Mouse (Mus musculus): Measurements from ENCODE around the gene Dchs1. TPM values are rescaled to one million over a fixed set of nuclear protein-coding genes. Genes with fewer than 3 reads are reported as not detected.
"Not testable (repeated sequence)": the region's sequence is repeated elsewhere in the genome, so short reads cannot be mapped to it uniquely, and the experiment has no call there.

Dchs1 gene
- polyA plus RNA-seq, 1 experiment from 2014 or later: 5.6 TPM

DNA sequence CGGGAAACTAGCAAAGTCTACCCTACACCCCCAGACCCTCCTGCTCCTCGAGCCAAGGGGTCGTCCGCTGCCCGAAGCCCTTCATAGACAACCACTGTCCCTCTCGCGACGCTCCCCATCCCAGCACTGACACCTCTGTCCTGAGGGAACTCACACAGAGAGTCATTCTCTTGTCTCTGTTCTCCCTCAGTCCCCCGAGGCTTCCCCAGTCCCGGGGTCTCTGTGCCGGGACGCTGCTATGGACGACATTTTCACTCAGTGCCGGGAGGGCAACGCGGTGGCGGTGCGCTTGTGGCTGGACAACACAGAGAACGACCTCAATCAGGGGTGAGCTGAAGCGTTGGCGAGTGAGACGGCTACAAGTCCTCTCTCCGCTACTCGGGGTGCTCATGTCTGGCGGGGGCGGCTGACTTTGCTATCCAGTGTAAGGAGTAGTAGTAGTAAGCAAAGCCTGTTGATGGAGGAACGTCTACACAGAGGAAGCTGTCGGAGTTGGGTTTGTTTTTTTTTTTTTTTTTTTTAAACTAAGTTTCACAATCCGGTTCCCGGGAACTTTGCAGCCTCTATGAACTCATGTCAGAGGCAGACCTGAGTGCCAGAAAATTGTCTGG, 50.4 kb downstream of the Dchs1 start, which contains the start of gene Rrp8:
Rrp8 (minus strand) TSS at position 475 of the 611 bp plus-strand sequence.
- Histone ChIP-seq H3K4me2 (ENCODE audit: low read length) (peak within 1 kb of the TSS; percentile 76), H3K9ac (ENCODE audit: low read depth, low read length) (peak within 1 kb of the TSS; percentile 90), H3K27ac (peak within 1 kb of the TSS; percentile 95), H3K4me3 (replicated peaks; ENCODE audit: low read depth, low read length) (peak within 1 kb of the TSS; percentile 88), H3K4me1 (replicated peaks; ENCODE audit: insufficient read depth, low read length) (peaks cover 13% of the 10 kb centered on the region), H3K27me3 (ENCODE audit: insufficient read depth, low read length) (no peaks in the 10 kb centered on the region), H3K9me3 (replicated peaks; ENCODE audit: low read length) (no peaks in the 10 kb centered on the region), H3K36me3 (ENCODE audit: insufficient read depth, low read length) (peaks cover 44% of the 10 kb centered on the region)
- DNase-seq (ENCODE audit: low spot score): peak; percentile 49
- ATAC-seq (replicated peaks; ENCODE audit: low FRiP score, low read depth): peak; percentile 3; the same call in 1 of the 2 replicates
- 0% methylated on average over 29 of the region's 30 CpGs for WGBS
- no peak for TF ChIP-seq CTCF (IDR thresholded peaks at IDR 0.05; ENCODE audit: low read depth)

DNA sequence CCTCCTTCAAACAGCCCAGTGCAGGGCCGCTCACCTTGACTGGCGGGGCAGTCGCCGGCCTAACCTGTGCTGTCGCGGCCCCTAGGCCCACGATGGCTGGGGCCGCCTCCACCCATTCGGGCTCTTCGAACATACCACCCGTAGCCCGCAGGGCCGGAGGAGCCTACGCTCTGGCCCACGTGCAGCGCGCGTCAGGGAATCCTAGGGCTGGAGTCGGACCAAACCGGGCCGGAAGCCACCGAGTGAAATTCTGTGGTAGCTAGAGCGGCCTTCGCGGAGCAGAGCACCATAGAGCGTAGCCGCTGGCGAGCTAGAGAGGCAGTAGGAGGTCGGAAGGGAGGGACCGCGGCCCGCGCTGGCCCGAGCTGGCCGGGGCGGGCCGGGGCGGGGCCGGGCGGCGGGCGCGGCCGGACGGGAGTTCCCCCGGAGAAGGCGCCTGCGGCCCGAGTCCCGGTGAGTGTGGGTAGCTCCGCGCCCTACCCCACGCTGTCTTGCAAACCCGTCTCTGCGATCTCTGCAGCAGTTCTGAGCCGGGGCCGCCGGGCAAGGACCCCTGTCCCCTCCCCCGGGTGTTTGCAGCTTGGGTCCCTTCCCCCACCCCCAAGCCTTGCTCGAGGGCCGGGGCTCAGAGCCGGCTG, 51.1 kb downstream of the Dchs1 start, which contains the start of gene Ilk:
Ilk (plus strand) TSS at position 329 of the 638 bp plus-strand sequence.
- Histone ChIP-seq H3K9ac (ENCODE audit: low read depth, low read length) (peak within 1 kb of the TSS; percentile 90), H3K9me3 (replicated peaks; ENCODE audit: low read length) (no peaks in the 10 kb centered on the region), H3K27me3 (ENCODE audit: insufficient read depth, low read length) (no peaks in the 10 kb centered on the region), H3K27ac (peak within 1 kb of the TSS; percentile 95), H3K4me3 (replicated peaks; ENCODE audit: low read depth, low read length) (peak within 1 kb of the TSS; percentile 88), H3K36me3 (ENCODE audit: insufficient read depth, low read length) (peaks cover 43% of the 10 kb centered on the region), H3K4me2 (ENCODE audit: low read length) (peak within 1 kb of the TSS; percentile 76), H3K4me1 (replicated peaks; ENCODE audit: insufficient read depth, low read length) (peaks cover 13% of the 10 kb centered on the region)
- ATAC-seq (replicated peaks; ENCODE audit: low FRiP score, low read depth) (peak; percentile 97), DNase-seq (ENCODE audit: low spot score) (peak; percentile 97)
- TF ChIP-seq CTCF (IDR thresholded peaks at IDR 0.05; ENCODE audit: low read depth): no peak
- WGBS: under 1% methylated on average over 42 of the region's 62 CpGs

GRCm38 (mm10) chr7:105735464-105735863, 52.0 kb downstream of the Dchs1 start:
- H3K27ac ChIP-seq: peak overlapping the region; percentile 95; the same call in 1 of the 2 replicates
- H3K4me1 ChIP-seq (replicated peaks; ENCODE audit: insufficient read depth, low read length): peaks cover 13% of the 10 kb centered on the region
- not testable (repeated sequence) for DNase-seq (ENCODE audit: low spot score); H3K27me3 ChIP-seq (ENCODE audit: insufficient read depth, low read length); ATAC-seq (replicated peaks; ENCODE audit: low FRiP score, low read depth); H3K9me3 ChIP-seq (replicated peaks; ENCODE audit: low read length)
- H3K4me3 ChIP-seq (replicated peaks; ENCODE audit: low read depth, low read length): peak overlapping the region; percentile 88
- H3K36me3 ChIP-seq (ENCODE audit: insufficient read depth, low read length): peaks cover 34% of the 10 kb centered on the region
- WGBS: 41% methylated on average over 4 of the region's 4 CpGs
- peak overlapping the region; percentile 76 for H3K4me2 ChIP-seq (ENCODE audit: low read length)
- H3K9ac ChIP-seq (ENCODE audit: low read depth, low read length): peak overlapping the region; percentile 90

DNA sequence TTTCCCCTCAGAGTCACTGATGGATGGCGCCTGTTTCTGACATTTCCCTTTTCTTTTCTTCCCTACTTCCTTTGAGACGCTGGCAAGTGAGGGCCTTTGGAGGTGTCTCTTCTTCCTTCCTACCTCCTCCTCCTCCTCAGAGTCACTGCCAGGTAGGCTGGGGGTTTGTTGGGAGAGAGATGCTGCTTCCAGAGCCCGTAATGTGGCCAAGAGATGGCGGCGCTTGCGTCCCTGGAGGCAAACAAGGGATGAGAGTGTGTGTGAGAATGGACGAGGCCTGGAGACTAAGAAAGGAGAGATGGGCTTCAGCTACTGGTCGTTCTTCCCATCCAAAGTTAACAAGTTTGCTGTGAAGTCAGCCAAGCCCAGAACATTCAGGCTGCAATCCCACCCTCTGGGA, 52.6 kb downstream of the Dchs1 start:
- Histone ChIP-seq H3K27ac (no peak overlapping the region), H3K4me3 (replicated peaks; ENCODE audit: low read depth, low read length) (no peak overlapping the region), H3K4me2 (ENCODE audit: low read length) (no peak overlapping the region), H3K27me3 (ENCODE audit: insufficient read depth, low read length) (no peaks in the 10 kb centered on the region), H3K4me1 (replicated peaks; ENCODE audit: insufficient read depth, low read length) (peaks cover 13% of the 10 kb centered on the region), H3K9ac (ENCODE audit: low read depth, low read length) (no peak overlapping the region), H3K9me3 (replicated peaks; ENCODE audit: low read length) (no peaks in the 10 kb centered on the region), H3K36me3 (ENCODE audit: insufficient read depth, low read length) (peaks cover 32% of the 10 kb centered on the region)
- WGBS: 81% methylated on average over 8 of the region's 8 CpGs
- ATAC-seq (replicated peaks; ENCODE audit: low FRiP score, low read depth) (no peak), DNase-seq (ENCODE audit: low spot score) (no peak)
- no peak for TF ChIP-seq CTCF (IDR thresholded peaks at IDR 0.05; ENCODE audit: low read depth)

DNA sequence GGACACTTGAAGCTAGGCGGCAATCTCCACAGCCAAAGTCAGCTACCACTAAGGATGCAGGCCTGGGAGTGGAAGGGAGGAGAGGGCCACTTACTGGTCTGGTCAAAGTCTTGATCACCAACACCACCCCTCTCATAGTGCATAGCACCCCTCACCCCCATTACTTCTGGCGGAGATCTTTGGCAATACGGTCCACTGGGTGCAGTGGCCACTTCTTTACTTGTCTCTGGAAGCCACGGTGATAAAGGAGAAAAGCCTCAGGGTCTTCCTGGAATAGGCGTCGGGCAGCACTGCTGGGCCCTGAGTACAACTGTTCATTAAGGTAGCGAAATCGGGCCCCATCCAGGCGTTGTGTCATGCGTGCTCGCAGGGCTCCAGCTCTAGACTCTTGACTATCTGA, 53.6 kb downstream of the Dchs1 start:
- peaks cover 34% of the 10 kb centered on the region for H3K36me3 ChIP-seq (ENCODE audit: insufficient read depth, low read length)

GRCm38 (mm10) chr7:105728701-105729428, 58.6 kb downstream of the Dchs1 start:
- Histone ChIP-seq H3K36me3 (ENCODE audit: insufficient read depth, low read length) (peaks cover 28% of the 10 kb centered on the region), H3K4me1 (replicated peaks; ENCODE audit: insufficient read depth, low read length) (no peaks in the 10 kb centered on the region), H3K27me3 (ENCODE audit: insufficient read depth, low read length) (no peaks in the 10 kb centered on the region), H3K9me3 (replicated peaks; ENCODE audit: low read length) (no peaks in the 10 kb centered on the region), H3K4me2 (ENCODE audit: low read length) (no peak overlapping the region), H3K9ac (ENCODE audit: low read depth, low read length) (no peak overlapping the region), H3K4me3 (replicated peaks; ENCODE audit: low read depth, low read length) (no peak overlapping the region), H3K27ac (no peak overlapping the region)
- ATAC-seq (replicated peaks; ENCODE audit: low FRiP score, low read depth) (no peak), DNase-seq (ENCODE audit: low spot score) (no peak)
- 76% methylated on average over 6 of the region's 6 CpGs for WGBS
- no peak for TF ChIP-seq CTCF (IDR thresholded peaks at IDR 0.05; ENCODE audit: low read depth)

More for the DNA sequence above, 53.6 kb downstream of the Dchs1 start:
- H3K4me3 ChIP-seq (replicated peaks; ENCODE audit: low read depth, low read length): no peak overlapping the region
- DNase-seq (ENCODE audit: low spot score) (no peak), ATAC-seq (replicated peaks; ENCODE audit: low FRiP score, low read depth) (no peak)
- H3K4me2 ChIP-seq (ENCODE audit: low read length): no peak overlapping the region
- H3K27me3 ChIP-seq (ENCODE audit: insufficient read depth, low read length): no peaks in the 10 kb centered on the region
- no peak overlapping the region for H3K9ac ChIP-seq (ENCODE audit: low read depth, low read length)
- no peaks in the 10 kb centered on the region for H3K9me3 ChIP-seq (replicated peaks; ENCODE audit: low read length)
- TF ChIP-seq CTCF (IDR thresholded peaks at IDR 0.05; ENCODE audit: low read depth): no peak
- H3K27ac ChIP-seq: no peak overlapping the region
- 94% methylated on average over 11 of the region's 11 CpGs for WGBS
- H3K4me1 ChIP-seq (replicated peaks; ENCODE audit: insufficient read depth, low read length): peaks cover 12% of the 10 kb centered on the region
